Mouse (Mus musculus) B cell, adult 62 days (primary cell): ENCODE measurements around the gene Adad2. TPM values are rescaled to one million over a fixed set of nuclear protein-coding genes. Genes with fewer than 3 reads are reported as not detected.

Experiments
- total RNA-seq: library from RNA; stranded (reverse); gene quantifications from 4 replicates; pipeline ENCODE4 v1.2.4, GENCODE M21; 2023

Adad2 gene
- not detected in 4 replicates for total RNA-seq

DNA sequence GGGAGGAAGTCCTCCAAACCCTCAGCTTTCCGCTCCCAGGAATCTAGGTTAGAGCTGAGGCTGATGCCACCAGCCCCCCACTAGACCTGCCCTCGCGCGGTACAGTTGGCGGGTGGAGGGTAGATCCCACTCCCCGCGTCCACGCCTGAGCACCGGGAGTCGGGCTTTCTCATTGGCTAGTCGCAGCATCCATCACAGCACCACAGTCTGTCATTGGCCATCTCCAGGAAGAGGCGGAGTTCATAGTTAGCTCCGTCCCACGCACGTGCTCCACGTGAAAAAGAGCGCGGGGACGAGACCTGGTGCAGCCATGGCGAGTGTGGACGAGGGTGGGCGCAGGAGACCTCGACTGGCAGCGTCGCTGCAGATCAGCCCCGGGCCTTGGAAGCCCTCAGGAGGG, at the start of gene Adad2:
TSS of gene Adad2 (plus strand) at position 277 of the 400 bp plus-strand sequence.

DNA sequence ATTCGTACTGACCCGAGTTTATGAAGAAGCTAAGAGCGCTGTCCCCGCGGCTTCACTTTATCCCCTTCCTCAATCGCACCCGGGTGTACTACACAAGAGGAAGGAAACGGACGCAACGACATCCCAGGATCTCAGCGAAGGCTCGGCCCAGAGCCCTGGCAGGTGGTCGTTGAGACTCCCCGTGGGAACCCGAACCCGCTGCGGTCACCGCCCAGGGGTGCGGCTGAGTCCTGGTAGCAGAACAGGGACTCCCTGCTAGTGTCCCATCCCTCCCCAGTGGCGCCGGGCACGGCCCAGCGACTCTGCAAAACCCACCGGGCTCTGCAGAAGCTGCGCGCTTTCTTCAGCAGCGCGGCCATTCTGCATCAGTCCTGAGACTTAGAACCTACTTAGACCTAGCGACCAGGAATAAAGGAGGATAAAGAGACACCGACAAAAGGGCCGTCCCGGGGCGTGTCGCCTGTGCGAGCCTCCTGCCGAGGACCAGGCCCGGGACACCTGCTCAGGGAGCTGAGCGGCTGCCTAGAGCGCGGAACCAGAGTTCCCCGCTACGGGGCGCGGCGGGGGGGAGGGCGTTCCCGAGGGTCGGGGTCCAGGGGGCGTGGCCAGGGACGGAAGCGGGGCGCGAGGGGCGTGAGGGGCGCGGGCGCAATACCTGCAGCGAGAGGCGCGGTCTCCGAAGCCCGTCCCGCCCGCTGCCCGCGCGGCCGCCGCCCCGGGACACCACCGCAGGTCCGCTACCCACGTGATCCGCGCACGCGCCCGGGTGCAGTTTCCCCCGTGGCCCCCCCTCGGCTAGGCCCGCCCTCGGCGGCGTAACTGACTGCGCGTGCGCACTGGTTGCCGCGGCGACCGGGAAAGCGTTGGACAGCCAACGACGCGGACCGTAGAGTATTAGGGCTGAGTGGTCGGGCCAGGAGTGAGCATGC, 37.8 kb upstream of the Adad2 start, which contains the start of the genes Hsdl1 and Dnaaf1:
TSS of gene Hsdl1 (minus strand) at position 747 of the 929 bp plus-strand sequence.
TSS of gene Dnaaf1 (plus strand) at position 799 of the 929 bp plus-strand sequence.

GRCm38 (mm10) chr8:119604996-119605395, 7.6 kb upstream of the Adad2 start, which contains the start of gene Taf1c:
TSS of gene Taf1c (minus strand) at chr8:119605222.

DNA sequence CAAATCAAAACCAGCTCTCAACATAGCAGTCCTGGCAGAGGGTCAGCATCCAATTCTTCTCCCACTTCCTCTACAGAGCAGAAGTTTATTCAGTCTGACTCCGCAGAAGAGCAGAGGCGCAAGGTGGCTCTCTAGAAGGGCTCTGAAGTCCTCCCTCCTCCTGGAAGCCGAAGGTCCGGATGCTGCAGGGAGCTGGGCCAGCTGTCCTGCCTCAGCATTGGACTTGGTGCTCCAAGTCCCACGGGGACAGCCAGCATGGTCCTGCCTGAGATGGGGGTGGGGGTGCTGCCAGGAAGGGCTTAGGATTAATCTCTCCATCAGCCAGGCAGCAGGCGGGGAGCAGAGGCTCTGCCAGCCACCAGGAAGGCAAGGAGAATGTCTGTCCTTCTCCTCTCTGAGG, 22.8 kb downstream of the Adad2 start, which contains the start of gene Kcng4:
TSS of gene Kcng4 (minus strand) at position 303 of the 400 bp plus-strand sequence.

Other genes starting within 250 kb of the Adad2 start
- gene Mlycd, start 217.9 kb upstream of the Adad2 start, total RNA-seq, result 15.5 to 18.2 TPM (median 16.2 TPM) in 4 replicates
- gene Osgin1, start 178.6 kb upstream of the Adad2 start, total RNA-seq, result 11.4 to 16.9 TPM (median 13.5 TPM) in 4 replicates
- gene Necab2, start 166.0 kb upstream of the Adad2 start, total RNA-seq, result not detected in 4 replicates
- 0.47 to 1.1 TPM (median 0.85 TPM) in 4 replicates for gene Slc38a8, start 111.0 kb upstream of the Adad2 start, total RNA-seq
- 116 to 135 TPM (median 122 TPM) in 4 replicates for gene Mbtps1, start 54.0 kb upstream of the Adad2 start, total RNA-seq
- gene Hsdl1, start 37.6 kb upstream of the Adad2 start, total RNA-seq, result 37.6 to 54.8 TPM (median 41.5 TPM) in 4 replicates
- not detected in 4 replicates for gene Dnaaf1, start 37.5 kb upstream of the Adad2 start, total RNA-seq
- gene Taf1c, start 7.5 kb upstream of the Adad2 start, total RNA-seq, result 18.6 to 21.2 TPM (median 18.9 TPM) in 4 replicates
- not detected in 4 replicates for gene Kcng4, start 22.9 kb downstream of the Adad2 start, total RNA-seq
- not detected in 4 replicates for gene Wfdc1, start 53.6 kb downstream of the Adad2 start, total RNA-seq
- gene Atp2c2, start 87.3 kb downstream of the Adad2 start, total RNA-seq, result not detected in 4 replicates
- 4.7 to 5.4 TPM (median 5.0 TPM) in 4 replicates for gene Tldc1, start 165.7 kb downstream of the Adad2 start, total RNA-seq
- 401 to 417 TPM (median 412 TPM) in 4 replicates for gene Cotl1, start 227.8 kb downstream of the Adad2 start, total RNA-seq
- 10.5 to 13.3 TPM (median 10.9 TPM) in 4 replicates for gene Klhl36, start 249.5 kb downstream of the Adad2 start, total RNA-seq